Comparison of ENCODE assay signal across 7 mouse cellular contexts in genomic region chr2:153292305-153292861, GRCm38 (mm10). TPM values are rescaled to one million over a fixed set of nuclear protein-coding genes. Genes with fewer than 3 reads are reported as not detected.
DNase-seq lines count a peak whose midpoint lies in the region; ATAC-seq and TF ChIP-seq lines count a peak whose summit lies in the region.

No protein-coding gene starts in this region.

- no peak overlapping the region for H3K27ac ChIP-seq in cortical plate, adult 2 months (ENCODE audit: insufficient read depth, low read length)
- H3K27ac ChIP-seq in olfactory bulb, adult 2 months (ENCODE audit: insufficient read depth, low read depth, low read length) = no peak overlapping the region

- ATAC-seq in inflammation-experienced regulatory T-cells, adult 6 months = peak; percentile 64

- peak overlapping the region; percentile 95 for H3K4me3 ChIP-seq in cortical plate, adult 2 months (ENCODE audit: insufficient read depth, low read length)
- H3K4me3 ChIP-seq in lung, adult 2 months (replicated peaks; ENCODE audit: extremely low read depth, low read depth, low read length) = no peak overlapping the region
- 0 out of 2 replicates have a peak overlapping the region, but pooled peaks have one; percentile 1 for H3K4me3 ChIP-seq in olfactory bulb, adult 2 months (ENCODE audit: insufficient read depth, low read depth, low read length)

- peak; percentile 34 for DNase-seq in thymus, postnatal 14 days
- DNase-seq in thymus, postnatal 25 days = no peak
- DNase-seq in lung, adult 2 months = peak; percentile 6
- no peak for DNase-seq in left cerebral cortex, adult 8-10 months (ENCODE audit: low spot score in 2 of 2)

- no peak for TF ChIP-seq POLR2A in cortical plate, adult 2 months (IDR thresholded peaks at IDR 0.05; ENCODE audit: extremely low read depth, insufficient read depth, low read length)
- no peak for TF ChIP-seq POLR2A in lung, adult 2 months (IDR thresholded peaks at IDR 0.05; ENCODE audit: borderline replicate concordance, extremely low read depth, low read depth, low read length)
- TF ChIP-seq POLR2A in olfactory bulb, adult 2 months (IDR thresholded peaks at IDR 0.05; ENCODE audit: insufficient read depth, low read depth, low read length) = no peak

- 40% methylated on average over 7 of the region's 7 CpGs for WGBS in lung, adult 2 months
- WGBS in olfactory bulb, adult 2 months = 45% methylated on average over 7 of the region's 7 CpGs

- H3K4me1 ChIP-seq in cortical plate, adult 2 months (ENCODE audit: control insufficient read depth, insufficient read depth, low read length) = peaks cover 9% of the 10 kb centered on the region
- H3K4me1 ChIP-seq in lung, adult 2 months (ENCODE audit: control insufficient read depth, insufficient read depth, low read length) = peaks cover 5% of the 10 kb centered on the region; the same call in 1 of the 2 replicates
- peaks cover 16% of the 10 kb centered on the region for H3K4me1 ChIP-seq in olfactory bulb, adult 2 months (ENCODE audit: control insufficient read depth, insufficient read depth, low read length)

- TF ChIP-seq CTCF in cortical plate, adult 2 months (IDR thresholded peaks at IDR 0.05; ENCODE audit: extremely low read depth, insufficient read depth, low read length) = no peak
- TF ChIP-seq CTCF in lung, adult 2 months (IDR thresholded peaks at IDR 0.05; ENCODE audit: insufficient read depth, low read length) = no peak
- TF ChIP-seq CTCF in olfactory bulb, adult 2 months (IDR thresholded peaks at IDR 0.05; ENCODE audit: insufficient read depth, low read depth, low read length) = no peak

RNA-seq across cellular contexts. Expression of gene Kif3b, which starts 1.2 kb away (rescaled TPM):
- 34.3 and 34.6 TPM in 2 replicates for polyA plus RNA-seq in cortical plate, adult 2 months (2012; rRNA removed)
- 10 to 100 TPM in 2 of 3 experiments, 1 to 10 TPM in 1; 8.5 to 13.3 (median 11.6) TPM for polyA plus RNA-seq in inflammation-experienced regulatory T-cells, adult 6 months (2017; shearing (Covaris generic))
- polyA plus RNA-seq in lung, adult 2 months (2012; rRNA removed) = 6.4 and 10.8 TPM in 2 replicates
- not detected in 2 replicates for polyA plus RNA-seq in olfactory bulb, adult 2 months (2012; ENCODE audit: insufficient read depth, insufficient read length, low replicate concordance, missing spikeins)
- total RNA-seq in left cerebral cortex, adult 8-10 months (2022) = 10 to 100 TPM; 49.9 to 53.8 (median 52.3) TPM

RNA-seq across cellular contexts. Expression of gene Pofut1, which starts 51.0 kb away (rescaled TPM):
- 17.9 and 19.3 TPM in 2 replicates for polyA plus RNA-seq in cortical plate, adult 2 months (2012; rRNA removed)
- polyA plus RNA-seq in inflammation-experienced regulatory T-cells, adult 6 months (2017; shearing (Covaris generic)) = 10 to 100 TPM in 1 of 3 experiments, 1 to 10 TPM in 2; 6.2 to 13.5 (median 9.4) TPM
- 24.3 and 25.5 TPM in 2 replicates for polyA plus RNA-seq in lung, adult 2 months (2012; rRNA removed)
- not detected in 2 replicates for polyA plus RNA-seq in olfactory bulb, adult 2 months (2012; ENCODE audit: insufficient read depth, insufficient read length, low replicate concordance, missing spikeins)
- 10 to 100 TPM; 16.2 to 17.9 (median 17.3) TPM for total RNA-seq in left cerebral cortex, adult 8-10 months (2022)

RNA-seq across cellular contexts. Expression of gene Plagl2, which starts 51.2 kb away (rescaled TPM):
- polyA plus RNA-seq in cortical plate, adult 2 months (2012; rRNA removed) = 3.5 and 3.7 TPM in 2 replicates
- polyA plus RNA-seq in inflammation-experienced regulatory T-cells, adult 6 months (2017; shearing (Covaris generic)) = 10 to 100 TPM; 18.9 to 24.1 (median 21.5) TPM
- 7.8 and 12.4 TPM in 2 replicates for polyA plus RNA-seq in lung, adult 2 months (2012; rRNA removed)
- not detected in 2 replicates for polyA plus RNA-seq in olfactory bulb, adult 2 months (2012; ENCODE audit: insufficient read depth, insufficient read length, low replicate concordance, missing spikeins)
- total RNA-seq in left cerebral cortex, adult 8-10 months (2022) = 1 to 10 TPM; 5.8 to 6.8 (median 6.1) TPM

RNA-seq across cellular contexts. Expression of gene Asxl1, which starts 53.2 kb away (rescaled TPM):
- 20.1 and 21.9 TPM in 2 replicates for polyA plus RNA-seq in cortical plate, adult 2 months (2012; rRNA removed)
- polyA plus RNA-seq in inflammation-experienced regulatory T-cells, adult 6 months (2017; shearing (Covaris generic)) = 10 to 100 TPM; 15.0 to 16.6 (median 15.9) TPM
- 11.4 and 15.3 TPM in 2 replicates for polyA plus RNA-seq in lung, adult 2 months (2012; rRNA removed)
- 329 TPM in 1 of 2 replicates, not detected in the other for polyA plus RNA-seq in olfactory bulb, adult 2 months (2012; ENCODE audit: insufficient read depth, insufficient read length, low replicate concordance, missing spikeins)
- total RNA-seq in left cerebral cortex, adult 8-10 months (2022) = 10 to 100 TPM; 34.5 to 37.7 (median 35.5) TPM

Comparison
In these comparisons a context has a peak if more than half of its experiments do, and no peak if none do; other contexts are left out.
1. DNase-seq: peak in thymus, postnatal 14 days (single experiment) and lung, adult 2 months (single experiment); none in thymus, postnatal 25 days (single experiment) and left cerebral cortex, adult 8-10 months (0 of 2).